Mouse (Mus musculus) embryo, embryonic 11 days (tissue): ENCODE results near the gene Bsdc1.
A peak's percentile ranks its signal among the peaks of the same experiment; 100 is the strongest.

Source experiments
- DNase-seq: peaks from one replicate; pipeline ENCODE4 v3.0.0-alpha.2; 2015

The Bsdc1 gene

DNA sequence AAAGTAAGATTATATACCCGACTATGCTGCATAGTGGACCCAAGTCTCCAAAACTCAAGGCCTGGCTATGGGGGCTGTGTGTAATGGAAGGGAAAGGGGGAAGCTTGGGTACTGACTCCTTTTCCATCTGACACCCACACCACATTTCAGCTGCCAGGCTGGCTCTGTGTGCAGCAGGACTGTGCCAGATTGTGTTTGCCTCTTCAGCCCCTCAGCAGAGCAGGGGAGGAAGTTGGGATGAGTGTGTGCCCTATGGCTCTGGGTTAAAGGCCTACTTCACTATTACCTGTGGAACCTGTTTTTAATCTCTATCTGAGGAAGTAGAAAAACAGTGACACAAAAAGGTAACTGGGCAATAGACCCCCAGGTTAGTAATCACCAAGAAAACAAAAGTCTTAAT, 19.7 kb downstream of the Bsdc1 start:
- no peak for DNase-seq

DNA sequence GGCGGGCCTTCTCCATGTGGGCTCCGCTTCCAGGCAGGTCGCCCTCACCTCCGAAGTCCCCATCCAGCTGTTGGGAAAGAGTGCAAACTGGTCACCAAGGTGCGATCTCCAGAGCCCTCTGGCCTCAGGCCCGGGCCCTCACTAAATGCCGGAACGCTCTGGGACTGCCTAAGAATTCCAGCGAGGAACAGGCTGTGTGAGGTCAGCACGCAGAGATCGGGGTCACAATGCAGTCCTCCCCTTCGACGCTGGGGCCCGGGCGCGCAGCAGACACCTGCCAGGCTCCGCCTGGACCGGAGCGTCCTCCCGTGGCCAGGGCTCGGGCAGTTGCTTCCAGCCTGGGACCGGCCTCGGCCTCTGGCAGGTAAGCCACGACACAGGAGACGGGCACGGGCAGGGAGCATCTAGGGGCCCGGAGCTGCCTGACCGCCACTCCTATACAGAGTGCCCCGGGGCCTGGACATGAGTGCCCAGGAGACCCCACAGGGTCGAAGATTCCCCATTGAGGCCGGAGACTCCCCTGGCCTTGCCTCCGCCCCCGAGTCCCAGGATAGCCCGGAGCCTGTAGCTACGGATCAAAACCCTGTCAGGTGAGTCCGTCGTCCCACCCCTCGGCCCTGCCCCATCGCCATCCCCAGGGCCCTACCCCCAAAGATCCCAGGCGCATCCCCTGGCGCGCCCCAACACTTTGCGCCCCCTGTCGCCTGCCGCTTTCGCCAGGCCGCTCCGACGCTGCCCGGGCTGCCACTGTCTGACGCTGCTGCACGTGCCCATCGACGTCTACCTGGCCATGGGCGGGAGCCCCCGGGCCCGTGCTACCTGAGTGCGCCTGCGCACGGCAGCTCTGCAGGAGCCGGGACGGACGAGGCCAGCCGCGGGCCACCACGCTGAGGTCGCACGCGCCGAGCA, 29.8 kb downstream of the Bsdc1 start, which contains the start of the genes Tssk3 and Fam229a:
Gene Tssk3 (minus strand): TSS at position 51 of the 909 bp plus-strand sequence.
Gene Fam229a (plus strand): TSS at position 219 of the 909 bp plus-strand sequence.
- peak; percentile 57 for DNase-seq

DNA sequence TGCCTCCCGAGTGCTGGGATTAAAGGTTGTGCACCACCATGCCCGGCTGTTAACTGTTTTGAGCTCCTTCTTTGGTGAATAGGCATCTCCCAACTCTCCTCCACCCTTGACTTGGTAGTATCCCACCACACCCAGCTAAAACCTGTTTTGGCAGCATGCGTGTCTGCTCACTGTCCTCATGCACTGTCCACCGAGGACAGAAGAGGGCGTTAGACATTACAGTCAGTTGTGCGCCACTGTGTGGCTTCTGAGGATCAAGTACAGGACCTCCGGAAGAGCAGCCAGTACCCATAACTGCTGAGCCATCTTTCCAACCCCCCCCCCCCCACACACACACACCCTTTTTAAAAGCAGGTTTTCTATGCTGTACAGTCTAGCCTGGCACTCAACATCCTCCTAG, 33.3 kb downstream of the Bsdc1 start:
- no peak for DNase-seq

DNA sequence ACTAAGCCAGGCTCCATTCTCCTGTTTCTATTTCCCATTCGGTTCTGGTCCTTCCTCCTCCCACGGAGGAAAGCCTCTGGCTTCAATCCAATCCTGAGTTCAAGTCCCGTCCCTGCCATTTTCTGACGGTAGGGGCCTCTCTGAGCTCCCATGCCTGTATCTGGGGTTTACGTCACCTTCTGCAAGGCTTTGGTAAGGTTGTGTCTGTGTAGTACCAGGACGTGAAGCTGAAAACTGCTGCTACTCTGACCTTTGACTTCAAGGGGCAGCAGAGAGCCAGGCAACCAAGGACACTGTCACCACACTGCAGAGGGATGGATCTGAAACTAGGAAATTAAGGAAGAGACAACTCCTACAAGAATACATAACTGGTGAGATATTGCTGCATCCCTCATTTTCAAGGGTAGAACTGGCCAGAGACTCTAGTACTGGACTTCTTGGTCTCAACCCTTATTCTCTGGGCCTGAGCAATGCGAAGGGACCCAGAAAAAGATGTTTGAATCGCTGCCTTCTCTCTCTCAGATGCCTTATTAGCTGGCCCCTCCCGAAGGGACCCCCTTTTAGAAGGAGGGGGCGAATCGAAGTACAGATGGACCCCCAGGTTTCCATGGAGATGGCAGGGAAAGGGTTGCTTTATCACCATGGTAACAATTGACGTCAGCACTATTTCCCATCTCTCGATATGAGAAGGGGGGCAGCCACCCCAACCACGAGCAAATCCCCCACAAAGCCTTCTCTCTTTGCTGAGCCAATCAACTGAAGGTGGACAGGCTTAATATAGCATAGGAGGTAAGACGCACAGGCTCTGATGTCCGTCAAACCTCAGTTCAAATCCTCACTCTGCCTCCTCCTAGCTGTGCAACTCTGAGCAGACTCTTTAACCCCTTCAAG, 34.5 kb downstream of the Bsdc1 start:
- peak; percentile 38 for DNase-seq

DNA sequence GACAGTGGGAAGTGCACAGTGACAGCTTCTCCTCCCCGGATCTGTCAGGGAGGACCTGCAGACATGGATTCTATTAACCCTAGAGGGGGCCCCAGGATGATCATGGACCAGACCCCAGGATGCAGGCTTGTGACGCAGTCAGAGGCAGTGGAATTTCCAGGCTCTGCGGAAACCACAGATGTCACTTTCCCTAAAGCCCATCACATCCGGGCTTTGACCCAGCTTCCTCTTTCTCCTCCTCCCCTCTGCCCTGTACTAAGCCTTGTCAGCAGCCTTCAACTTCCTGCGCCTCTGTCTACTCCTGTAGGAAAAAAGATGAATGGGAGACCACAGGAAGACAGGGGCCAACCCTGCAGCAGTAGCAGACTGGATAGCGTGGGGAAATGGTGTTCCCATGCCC, 35.2 kb downstream of the Bsdc1 start:
- peak; percentile 35 for DNase-seq

DNA sequence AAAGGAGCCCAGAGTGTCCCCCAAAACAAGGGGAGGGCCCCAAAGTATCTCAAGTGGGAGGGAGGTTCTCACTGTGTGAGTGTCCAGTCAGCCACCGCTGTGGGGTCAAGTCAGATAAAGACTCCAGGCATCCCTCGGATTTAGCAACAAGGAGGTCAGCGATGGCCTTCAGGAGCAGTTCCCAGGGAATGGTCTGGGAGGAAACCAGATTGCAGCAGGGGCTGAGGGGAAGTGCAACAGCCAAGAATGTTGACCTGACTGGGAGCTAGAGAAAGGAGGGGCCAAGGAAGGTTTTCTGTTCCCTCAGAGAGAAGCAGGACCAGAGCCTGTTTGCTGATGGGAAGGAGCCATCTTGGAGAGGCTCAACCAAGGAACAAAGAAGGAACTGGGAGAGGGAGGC, 37.6 kb downstream of the Bsdc1 start:
- DNase-seq, result no peak

DNA sequence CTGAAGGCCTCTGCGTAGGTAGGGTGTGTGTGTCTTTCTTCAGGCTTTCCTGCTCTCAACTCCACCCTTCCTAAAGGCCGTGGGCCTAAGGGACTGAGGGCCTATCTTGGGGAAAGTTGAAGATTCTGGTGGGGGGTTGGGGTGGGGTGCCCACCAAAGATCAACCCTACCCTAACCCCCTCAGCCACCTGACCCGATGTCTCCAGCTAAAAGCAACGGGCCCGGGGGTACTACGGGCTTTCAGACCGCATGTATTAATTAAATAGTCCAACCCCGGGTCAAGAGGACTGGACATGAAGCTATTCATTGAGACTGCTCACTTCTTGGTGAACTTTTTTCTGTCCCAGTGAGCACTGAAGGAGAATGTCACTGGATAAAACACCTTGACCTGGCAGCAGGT, 38.6 kb downstream of the Bsdc1 start:
- DNase-seq, result no peak

DNA sequence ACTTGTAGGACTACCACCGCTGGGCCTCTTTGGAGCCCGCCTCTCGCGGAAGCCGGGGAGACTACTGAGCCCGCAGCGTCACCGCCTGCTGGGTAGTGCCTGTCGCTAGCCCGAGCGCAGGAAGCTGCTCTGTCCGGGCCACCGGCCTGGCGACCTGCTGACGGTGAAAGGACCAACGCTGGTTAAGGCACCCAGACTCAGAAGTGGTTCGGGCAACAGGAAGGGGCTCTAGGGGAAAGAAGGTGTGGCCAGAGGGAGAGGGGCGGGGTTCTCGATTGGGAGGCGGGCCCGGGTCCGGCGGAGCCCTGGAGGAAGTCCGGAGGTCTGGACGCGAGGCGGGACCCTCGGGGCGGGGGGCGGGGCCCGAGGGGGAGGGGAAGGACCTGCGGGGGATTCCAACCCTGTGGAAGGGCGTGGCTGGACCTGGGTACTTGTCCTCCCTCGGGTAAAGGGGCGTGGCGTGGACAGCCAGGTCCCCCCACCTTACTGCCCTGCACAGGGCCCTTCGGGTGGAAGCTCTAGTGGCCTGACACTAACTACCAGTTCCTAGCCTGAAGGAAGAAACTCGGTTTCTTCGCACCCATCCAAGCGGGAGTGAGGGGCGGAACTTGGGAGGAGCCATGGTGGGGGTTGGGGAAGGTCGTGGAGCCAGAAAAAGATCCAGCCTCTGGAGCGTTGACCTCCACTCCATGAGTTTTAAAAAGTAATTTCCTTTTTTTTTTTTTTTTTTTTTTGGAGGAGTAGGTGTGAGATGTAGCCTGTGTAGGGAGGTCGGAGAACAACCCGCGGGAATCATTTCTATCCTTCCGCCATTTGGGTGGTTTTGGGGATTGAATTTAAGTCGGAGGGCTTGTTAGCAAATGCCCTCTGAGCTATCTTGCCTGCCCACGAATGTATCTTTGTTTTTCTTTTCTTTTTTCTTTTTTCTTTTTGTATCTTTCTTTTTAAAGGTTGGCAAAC, 39.5 kb downstream of the Bsdc1 start:
- DNase-seq, result peak; percentile 95

DNA sequence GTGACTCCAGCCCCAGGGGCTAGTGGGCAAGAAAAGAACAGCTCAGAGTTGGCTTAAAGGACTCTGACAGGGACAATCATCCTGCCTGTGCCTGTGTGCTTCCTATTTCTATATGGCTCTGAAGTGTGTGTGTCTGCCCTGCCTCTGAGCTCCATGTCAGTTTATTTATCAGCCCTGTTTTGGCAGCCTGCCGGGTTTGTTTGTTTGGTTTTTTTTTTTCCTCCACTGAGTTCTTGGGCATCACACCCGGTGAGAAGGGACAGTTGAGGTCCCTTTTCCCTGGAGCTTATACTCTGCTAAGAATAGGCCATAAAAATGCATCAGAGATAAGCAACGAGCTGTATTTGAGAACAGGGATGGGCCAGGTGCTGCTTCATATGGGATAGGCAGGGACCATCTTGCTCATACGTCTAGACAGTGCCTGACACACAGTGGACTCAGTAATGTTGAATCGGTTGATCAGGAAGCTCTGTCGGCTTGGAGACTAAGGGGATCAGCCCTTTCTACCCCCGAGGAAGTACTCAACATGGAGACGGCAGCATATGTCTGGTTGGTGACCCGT, 41.0 kb downstream of the Bsdc1 start:
- DNase-seq, result no peak

DNA sequence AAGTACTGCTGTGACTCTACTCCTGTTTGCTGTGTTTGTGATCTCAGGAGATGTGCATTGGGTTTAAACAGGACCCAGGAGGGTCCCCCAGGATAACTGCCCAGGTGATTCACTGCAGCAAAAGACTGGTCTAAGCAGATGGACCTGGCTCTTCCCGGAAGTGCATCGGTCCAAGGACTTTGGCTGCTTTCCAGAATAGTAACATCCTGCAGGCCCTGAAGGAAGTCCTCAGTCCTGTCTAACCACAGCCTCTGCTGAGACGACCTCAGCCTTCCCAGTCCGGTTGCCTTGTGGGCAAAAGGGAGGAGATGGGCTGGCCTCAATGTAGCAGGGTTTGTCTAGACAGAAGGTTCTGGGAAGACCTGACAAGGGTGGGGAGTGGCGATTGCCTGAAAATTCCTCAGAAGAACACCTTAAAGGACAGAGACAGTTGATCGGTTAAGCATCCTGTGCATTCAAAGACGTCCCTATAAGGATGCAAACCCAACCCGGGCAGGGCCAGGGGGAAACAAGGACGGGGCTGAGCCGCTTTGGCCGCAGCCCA, 41.6 kb downstream of the Bsdc1 start:
- no peak for DNase-seq

DNA sequence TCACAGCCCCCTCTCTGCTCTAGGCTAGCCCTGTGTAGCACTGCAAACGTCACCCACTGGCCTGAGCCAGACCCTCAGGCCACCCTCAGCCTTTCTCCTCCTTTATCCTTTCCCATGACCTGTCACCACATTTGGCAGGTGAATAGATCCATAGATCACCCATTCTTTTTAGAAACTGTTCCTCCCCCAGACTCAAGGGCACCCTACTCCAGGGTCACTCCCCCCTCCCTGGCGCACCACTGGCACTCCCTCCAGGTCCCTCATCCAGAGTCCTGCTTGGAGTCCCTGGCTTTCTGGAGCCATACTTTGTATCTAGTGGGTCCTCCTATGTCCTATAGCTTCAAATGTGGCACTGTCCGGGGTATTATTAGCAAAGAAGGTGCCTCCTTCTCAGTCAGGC, 44.1 kb downstream of the Bsdc1 start:
- no peak for DNase-seq

DNA sequence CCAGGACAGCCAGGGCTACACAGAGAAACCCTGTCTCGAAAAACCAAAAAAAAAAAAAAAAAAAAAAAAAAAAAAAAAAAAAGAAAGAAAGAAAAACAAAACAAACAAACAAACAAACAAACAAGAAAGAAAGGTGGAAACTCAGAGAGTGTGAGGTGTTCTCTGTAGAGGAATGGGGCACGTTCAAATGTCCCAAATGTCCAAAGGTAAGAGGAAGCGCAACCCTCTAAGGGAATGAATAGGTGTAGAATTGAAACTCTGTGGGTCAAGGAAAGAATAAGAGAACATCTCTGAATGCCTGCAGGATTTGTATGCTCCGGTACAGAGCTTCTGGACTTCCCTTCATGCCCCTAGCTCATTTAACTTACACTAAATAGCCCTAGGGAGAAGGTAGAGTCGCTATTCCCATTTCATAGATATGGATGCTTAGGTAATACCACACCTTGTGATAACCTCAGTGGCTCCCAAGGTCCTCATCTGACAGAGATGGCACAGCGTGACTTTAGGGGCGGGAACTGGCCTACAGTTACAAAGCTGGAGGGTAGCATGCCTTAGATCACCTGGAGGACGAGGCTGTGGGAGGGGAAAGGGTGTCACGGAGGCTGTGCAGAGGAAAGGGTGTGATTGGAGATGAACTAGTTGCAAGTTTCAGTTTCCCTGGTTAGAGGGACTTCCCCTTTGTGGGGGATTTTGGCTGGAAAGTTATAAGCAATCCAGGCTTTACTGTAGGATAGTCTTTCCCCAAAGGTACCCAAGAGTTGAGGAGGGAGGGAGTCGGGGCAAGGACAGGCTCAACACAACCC, 46.3 kb downstream of the Bsdc1 start:
- DNase-seq, result no peak

DNA sequence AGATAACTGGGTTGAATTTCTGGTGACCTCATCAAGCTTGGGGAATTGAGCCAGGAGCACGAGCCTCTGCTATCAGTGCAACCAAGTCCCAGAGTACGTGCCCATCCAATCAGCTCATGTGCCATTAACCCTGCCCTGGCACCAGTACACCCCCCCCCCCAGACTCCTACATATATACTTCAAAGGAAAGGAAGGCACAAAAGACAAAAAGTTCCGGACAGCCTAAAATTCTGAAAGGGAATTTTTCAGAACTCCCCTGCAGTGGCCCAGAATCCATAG, 46.8 kb downstream of the Bsdc1 start:
- DNase-seq, result no peak

DNA sequence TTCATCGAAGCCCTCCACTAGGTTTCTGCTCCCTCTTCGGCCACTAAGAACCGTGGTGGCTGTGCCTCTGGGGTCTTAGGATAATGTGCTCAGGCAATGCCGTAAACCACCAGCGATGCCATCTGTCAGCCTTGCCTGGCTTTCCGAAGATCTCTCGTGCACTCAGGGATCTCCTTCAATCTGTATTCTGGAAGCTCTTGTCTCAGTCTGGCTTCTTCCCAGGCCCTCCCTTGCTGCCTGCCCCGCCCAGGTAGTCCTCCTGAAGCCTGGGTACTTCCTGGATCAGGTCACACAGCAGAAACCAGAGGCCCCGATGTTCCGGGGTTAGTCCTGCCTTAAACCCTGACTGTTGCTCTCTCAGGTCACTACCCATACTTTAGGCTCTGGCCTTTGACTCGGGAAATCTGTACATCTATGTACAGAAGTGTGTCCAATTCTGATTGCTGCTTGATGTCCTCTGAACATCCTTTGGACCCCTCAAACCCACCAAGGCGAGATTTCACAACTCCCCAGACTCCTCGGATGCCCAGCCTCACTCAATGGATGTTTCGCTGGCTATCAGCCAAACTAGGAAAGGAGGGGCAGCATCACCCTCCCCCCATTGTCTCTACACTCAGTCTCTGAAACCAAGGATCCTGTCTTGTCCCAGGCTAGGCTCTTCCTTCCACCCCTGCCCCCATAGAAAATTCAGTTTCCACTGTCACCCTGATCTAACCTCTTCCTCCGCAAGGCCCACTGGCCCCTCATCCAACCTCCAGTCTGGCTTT, 47.6 kb downstream of the Bsdc1 start:
- no peak for DNase-seq

DNA sequence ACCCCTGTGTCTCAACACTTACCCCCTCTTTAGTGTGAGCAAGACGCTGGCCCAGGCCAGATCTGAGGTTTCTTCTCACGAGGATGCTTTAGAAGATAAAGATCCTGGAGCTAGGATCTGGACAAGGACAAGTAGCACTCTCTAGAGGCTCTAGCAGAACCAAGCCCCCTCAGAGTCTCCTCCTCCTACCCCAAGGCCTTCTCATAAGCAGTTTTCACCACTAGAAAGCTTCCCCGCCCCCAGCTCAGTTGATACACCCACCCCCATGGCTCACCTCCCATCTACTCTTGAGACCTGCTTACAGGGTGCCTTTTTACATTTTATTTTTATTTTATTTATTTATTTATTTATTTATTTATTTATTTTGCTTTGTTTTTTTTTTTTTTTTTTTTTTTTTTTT, 48.3 kb downstream of the Bsdc1 start:
- no peak for DNase-seq

DNA sequence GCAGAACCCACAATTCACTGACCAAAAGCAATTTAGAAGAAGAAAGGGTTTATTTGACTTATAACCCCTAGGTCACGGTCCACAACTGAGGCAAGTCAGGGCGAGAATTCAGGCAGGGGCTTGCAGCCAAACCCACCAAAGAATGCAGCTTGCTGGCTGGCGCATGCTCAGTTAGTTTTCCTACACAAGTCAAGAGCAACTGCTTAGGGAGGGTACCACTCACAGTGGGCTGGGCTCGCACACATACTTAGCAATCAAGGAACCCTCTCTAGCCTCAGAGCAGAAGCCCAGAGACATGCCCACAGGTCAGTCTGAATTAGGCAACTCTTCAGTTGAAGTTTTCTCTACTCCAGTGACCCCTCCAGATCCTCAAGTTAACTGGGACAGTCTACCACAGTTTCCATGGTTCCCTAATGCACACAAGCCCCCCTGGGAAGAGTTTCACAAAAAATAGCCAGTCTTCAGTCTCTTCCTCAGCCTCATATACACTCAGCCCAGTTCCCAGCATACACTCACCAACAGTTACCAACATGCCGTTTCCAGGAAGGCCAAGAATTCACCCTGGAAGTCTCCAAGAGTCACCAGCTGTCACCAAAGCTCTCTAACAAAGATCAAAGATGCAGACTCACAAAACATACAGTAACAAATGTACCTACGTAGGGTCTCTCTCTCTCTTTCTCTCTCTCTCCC, 49.5 kb downstream of the Bsdc1 start:
- DNase-seq, result peak; percentile 34

DNA sequence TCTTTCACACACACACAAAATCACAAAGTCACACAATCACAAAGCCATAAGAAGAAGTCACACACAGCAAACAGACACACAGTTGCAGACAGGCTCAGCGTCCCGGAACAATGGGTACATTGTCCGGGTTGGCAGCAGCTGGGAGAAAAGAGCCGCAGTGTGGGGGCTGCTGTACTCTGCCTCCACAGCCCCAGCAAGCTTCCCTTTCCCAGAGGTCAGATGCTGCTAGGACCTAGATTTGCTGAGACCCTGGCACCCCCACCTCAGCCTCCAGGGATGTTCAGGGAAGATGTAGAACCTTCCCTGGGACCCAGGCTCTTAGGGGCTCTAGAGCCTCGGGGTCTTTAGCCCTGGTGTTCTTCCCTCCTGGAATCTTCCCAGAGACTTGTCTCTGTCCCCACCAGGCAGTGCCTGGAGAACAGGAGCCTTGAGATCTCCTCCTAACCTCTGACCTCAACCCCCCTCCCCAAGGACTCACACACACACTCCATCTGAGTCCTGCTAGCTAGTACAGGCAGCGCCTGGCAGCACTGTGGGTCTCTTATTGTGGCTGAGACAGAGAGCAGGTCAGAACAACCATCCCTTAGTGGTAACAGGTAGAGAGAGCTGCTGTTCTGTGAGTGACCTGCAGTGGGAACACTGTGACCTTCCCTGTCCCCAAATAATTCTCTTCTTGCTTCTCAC, 50.2 kb downstream of the Bsdc1 start:
- peak; percentile 63 for DNase-seq

DNA sequence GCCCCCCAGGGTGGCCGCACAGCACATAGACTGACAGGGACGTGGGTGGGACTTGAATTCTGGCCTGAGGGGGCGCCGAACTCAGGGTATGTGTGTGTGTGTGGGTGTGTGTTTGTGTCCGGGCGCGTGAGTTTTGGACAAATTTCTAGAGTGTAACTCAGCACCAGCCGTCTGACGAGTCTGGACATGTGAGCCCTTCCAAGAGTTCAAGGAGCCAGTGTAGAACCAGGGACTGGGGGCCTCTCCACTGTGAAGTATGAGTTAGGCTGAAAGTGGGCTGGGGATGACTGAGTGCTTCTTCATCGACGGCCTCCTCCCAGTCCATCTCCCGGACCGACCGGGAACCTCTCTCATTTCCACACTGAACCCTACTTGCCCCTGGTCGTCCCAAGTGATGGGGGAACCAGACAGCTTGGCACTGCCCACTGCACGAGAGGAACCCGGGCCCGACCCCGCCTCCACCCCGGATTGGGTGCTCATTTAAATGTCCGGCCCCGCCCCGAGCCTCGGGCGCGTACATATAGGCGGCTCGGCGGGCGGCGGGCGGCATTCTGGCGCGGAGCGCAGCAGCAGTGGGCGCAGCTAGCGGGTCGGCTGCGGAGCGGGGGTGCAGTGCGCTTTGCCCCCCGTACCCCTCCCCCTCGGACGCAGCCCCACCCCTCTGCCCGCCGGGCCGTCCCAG, 51.8 kb downstream of the Bsdc1 start, which contains the start of gene Marcksl1:
Gene Marcksl1 (plus strand): TSS at position 496 of the 682 bp plus-strand sequence.
- DNase-seq, result peak; percentile 94
